10 mouse cellular contexts compared by ENCODE assay signal in the genomic region with DNA sequence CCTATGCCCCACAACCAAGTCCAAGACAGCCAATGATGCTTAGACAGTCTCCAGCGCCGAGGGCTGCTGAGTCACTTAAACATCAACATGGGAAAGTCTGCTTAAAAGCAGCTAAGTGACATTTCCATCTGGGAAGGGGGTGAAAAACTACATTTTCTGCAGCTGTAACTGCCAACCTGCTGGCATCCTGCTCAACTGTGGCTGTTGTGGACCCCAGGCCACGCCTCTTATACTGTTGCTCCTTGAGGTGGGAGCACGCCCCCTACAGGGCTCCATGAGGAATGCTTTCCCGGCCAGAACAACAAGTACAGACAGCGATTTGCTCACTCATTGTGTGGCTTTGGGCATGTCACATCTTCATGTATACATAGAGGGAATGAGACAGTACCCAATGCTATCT. TPM values are rescaled to one million over a fixed set of nuclear protein-coding genes. Genes with fewer than 3 reads are reported as not detected.
A peak's percentile ranks its signal among the peaks of the same experiment; 100 is the strongest.
DNase-seq lines count a peak whose midpoint lies in the region; ATAC-seq and TF ChIP-seq lines count a peak whose summit lies in the region.
"Had no signal": no experiment of that assay in that cellular context is flagged by ENCODE, and none has a peak within 500 bp of the region (broad histone marks: within the 10 kb centered on the region; RNA-seq: fewer than 3 reads in every experiment).

No protein-coding gene starts in this region.

- H3K36me3 ChIP-seq in heart, adult 2 months (ENCODE audit: control insufficient read depth, insufficient read depth, low read length), result no peaks in the 10 kb centered on the region
- no peaks in the 10 kb centered on the region for H3K36me3 ChIP-seq in liver, embryonic 14.5 days (replicated peaks; ENCODE audit: control insufficient read depth, insufficient read depth, low read depth)
- 0 out of 2 replicates have a peak, but pooled peaks cover 3% of the 10 kb centered on the region for H3K36me3 ChIP-seq in liver, embryonic 12.5 days

- TF ChIP-seq EP300 in heart, adult 2 months (IDR thresholded peaks at IDR 0.05; ENCODE audit: insufficient read depth, low read depth, low read length), result no peak
- no peak for TF ChIP-seq EP300 in liver, embryonic 14.5 days (IDR thresholded peaks at IDR 0.05; ENCODE audit: low read depth)

- H3K27me3 ChIP-seq in heart, adult 2 months (ENCODE audit: control insufficient read depth, insufficient read depth, low read length), result no peaks in the 10 kb centered on the region
- H3K27me3 ChIP-seq in liver, embryonic 14.5 days (ENCODE audit: control insufficient read depth, insufficient read depth, low read length), result peaks cover 3% of the 10 kb centered on the region
- peaks cover 71% of the 10 kb centered on the region for H3K27me3 ChIP-seq in liver, embryonic 12.5 days (replicated peaks)

- 77% methylated on average over 6 of the region's 6 CpGs for WGBS in heart, adult 2 months
- WGBS in liver, embryonic 14.5 days (ENCODE audit: insufficient replicate concordance), result 37% methylated on average over 6 of the region's 6 CpGs
- 34% methylated on average over 6 of the region's 6 CpGs for WGBS in liver, embryonic 12.5 days (ENCODE audit: insufficient replicate concordance)

- no peak for DNase-seq in heart, adult 2 months
- DNase-seq in heart, adult 18-20 months, result no peak
- DNase-seq in liver, embryonic 14.5 days (ENCODE audit: low read depth in 3 of 3, low spot score in 3 of 3), result no peak
- peak; percentile 17 to 25 for DNase-seq in B cell, adult 2 months
- DNase-seq in R1 (ENCODE audit: low read depth, low spot score), result peak; percentile 85
- DNase-seq in ovary, adult 18-20 months (ENCODE audit: low spot score), result no peak
- DNase-seq: lung, postnatal 4 days had no signal

- no peaks in the 10 kb centered on the region; the same call in 1 of the 2 replicates for H3K79me2 ChIP-seq in heart, adult 2 months (replicated peaks; ENCODE audit: control insufficient read depth, insufficient read depth, low read length)

- no peak overlapping the region for H3K4me3 ChIP-seq in heart, adult 2 months
- H3K4me3 ChIP-seq in liver, embryonic 14.5 days (ENCODE audit: insufficient read depth in 1 of 2, low read depth in 2 of 2, low read length in 2 of 2), result no peak overlapping the region
- H3K4me3 ChIP-seq in liver, embryonic 12.5 days, result no peak overlapping the region
- H3K4me3 ChIP-seq: forebrain, embryonic 10.5 days had no signal

- no peak for ATAC-seq in liver, embryonic 14.5 days (ENCODE audit: insufficient read depth)
- ATAC-seq in liver, embryonic 12.5 days, result no peak
- no peak for ATAC-seq in monocyte, adult 5-6 weeks (replicated peaks; ENCODE audit: insufficient number of reproducible peaks, low FRiP score, low TSS enrichment, poor library complexity, severe bottlenecking)

- no peak overlapping the region for H3K4me2 ChIP-seq in liver, embryonic 14.5 days (ENCODE audit: low read depth)
- H3K4me2 ChIP-seq in liver, embryonic 12.5 days, result no peak overlapping the region

- TF ChIP-seq CTCF in heart, adult 2 months (IDR thresholded peaks at IDR 0.05), result peak; percentile 51
- peak; percentile 63 for TF ChIP-seq CTCF in liver, embryonic 14.5 days (IDR thresholded peaks at IDR 0.05; ENCODE audit: low read depth)

- H3K27ac ChIP-seq in heart, adult 2 months, result no peak overlapping the region
- no peak overlapping the region for H3K27ac ChIP-seq in liver, embryonic 14.5 days
- no peak overlapping the region for H3K27ac ChIP-seq in liver, embryonic 12.5 days
- H3K27ac ChIP-seq: forebrain, embryonic 10.5 days had no signal

- no peaks in the 10 kb centered on the region for H3K9me3 ChIP-seq in liver, embryonic 14.5 days (ENCODE audit: control insufficient read depth, low read length)
- no peaks in the 10 kb centered on the region for H3K9me3 ChIP-seq in liver, embryonic 12.5 days (replicated peaks)
- H3K9me3 ChIP-seq: forebrain, embryonic 10.5 days had no signal

- peaks cover 3% of the 10 kb centered on the region for H3K4me1 ChIP-seq in heart, adult 2 months (ENCODE audit: control insufficient read depth, insufficient read depth, low read length)
- H3K4me1 ChIP-seq in liver, embryonic 14.5 days (replicated peaks; ENCODE audit: control insufficient read depth in 2 of 2, insufficient read depth in 2 of 2, low read length in 1 of 2), result peaks cover 9 to 21% of the 10 kb centered on the region in 2 experiments
- H3K4me1 ChIP-seq in liver, embryonic 12.5 days, result peaks cover 33% of the 10 kb centered on the region

- H3K9ac ChIP-seq in heart, adult 2 months (ENCODE audit: low read depth, low read length), result no peak overlapping the region
- H3K9ac ChIP-seq in liver, embryonic 14.5 days (replicated peaks), result no peak overlapping the region
- H3K9ac ChIP-seq in liver, embryonic 12.5 days, result no peak overlapping the region

- intact Hi-C loops in heart, adult 2 months (cut with DNase I), result no loop called here

- no peak for TF ChIP-seq POLR2A in heart, adult 2 months (IDR thresholded peaks at IDR 0.05; ENCODE audit: insufficient read depth, low read depth, low read length)

RNA-seq across cellular contexts. Expression of gene Tbc1d7, which starts 25.9 kb away (rescaled TPM):
- 10 to 100 TPM; 28.5 to 28.8 TPM for total RNA-seq in heart, adult 2 months (2021)
- polyA plus RNA-seq in heart, adult 2 months (2012; rRNA removed), result 33.4 and 34.1 TPM in 2 replicates
- total RNA-seq in heart, adult 18-20 months (2021), result 10 to 100 TPM; 26.7 to 34.9 TPM
- polyA plus RNA-seq in liver, embryonic 14.5 days (2012; rRNA removed), result 2.8 and 4.7 TPM in 2 replicates
- 12.6 and 14.1 TPM in 2 replicates for polyA plus RNA-seq in liver, embryonic 14.5 days (2014; fragmentation: Nextera tagmentation; extraction: Ambion mirVana)
- 20.0 and 20.7 TPM in 2 replicates for polyA plus RNA-seq in liver, embryonic 12.5 days (2016; fragmentation: Nextera tagmentation; extraction: Ambion mirVana)
- 4.5 to 5.2 TPM in 2 of 3 replicates, not detected in the other for total RNA-seq in monocyte, adult 5-6 weeks (2017)

Comparison
In these comparisons a context has a peak if more than half of its experiments do, and no peak if none do; other contexts are left out.
1. DNase-seq: peak in B cell, adult 2 months (2 of 2) and R1 (single experiment); none in heart, adult 2 months (0 of 2), heart, adult 18-20 months (0 of 2), liver, embryonic 14.5 days (0 of 3) and ovary, adult 18-20 months (single experiment).